Mouse (Mus musculus): Measurements from ENCODE around the gene Gm6993. TPM values are rescaled to one million over a fixed set of nuclear protein-coding genes. Genes with fewer than 3 reads are reported as not detected.
A peak's percentile ranks its signal among the peaks of the same experiment; 100 is the strongest.

The Gm6993 gene
- polyA plus RNA-seq, 1 experiment from 2014 or later: not detected

DNA sequence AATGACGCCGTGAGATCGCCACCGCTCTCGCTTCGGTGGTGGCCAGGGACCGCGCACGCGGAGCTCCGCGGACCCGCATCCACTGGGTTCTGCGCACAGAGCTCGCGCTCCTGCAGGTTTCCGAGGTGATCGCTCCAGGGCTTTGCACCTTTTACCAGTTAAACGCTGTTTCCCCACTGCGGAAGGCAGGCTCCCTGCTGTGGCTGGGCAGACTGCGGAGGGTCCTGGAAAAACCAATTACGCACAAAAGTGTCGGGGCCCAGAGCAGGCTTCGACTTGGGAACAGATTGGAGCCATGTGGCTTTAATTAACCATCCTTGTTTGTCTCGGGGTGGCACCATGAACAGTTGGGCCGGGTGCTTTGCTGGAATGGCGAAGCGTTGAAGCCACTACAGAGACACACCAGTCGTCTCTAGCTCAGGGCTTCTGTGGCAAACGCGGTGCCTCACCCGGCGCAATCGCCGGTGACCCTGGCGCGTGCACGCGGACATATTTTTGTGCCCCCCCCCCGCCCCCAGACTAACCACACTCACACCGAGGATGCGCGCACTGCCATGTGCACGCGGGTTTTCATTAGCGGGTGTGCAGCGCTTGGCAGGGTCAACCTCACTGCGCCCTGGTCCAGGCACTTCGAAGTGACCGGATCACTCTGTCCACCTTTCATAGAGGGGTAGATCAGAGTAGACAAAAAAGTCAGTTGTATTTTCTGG is 25.3 kb downstream of the Gm6993 start:
- Histone ChIP-seq H3K4me1 (peaks cover 39% of the 10 kb centered on the region), H3K27ac (peak overlapping the region; percentile 80), H3K4me3 (peak overlapping the region; percentile 62), H3K36me3 (peaks cover 8% of the 10 kb centered on the region), H3K4me2 (peak overlapping the region; percentile 78), H3K9ac (peak overlapping the region; percentile 58), H3K9me3 (no peaks in the 10 kb centered on the region), H3K27me3 (no peaks in the 10 kb centered on the region)
- under 1% methylated on average over 50 of the region's 50 CpGs for WGBS
- peak; percentile 12; the same call in 1 of the 2 replicates for ATAC-seq (ENCODE audit: insufficient number of reproducible peaks, low FRiP score, low TSS enrichment, low read depth)

DNA sequence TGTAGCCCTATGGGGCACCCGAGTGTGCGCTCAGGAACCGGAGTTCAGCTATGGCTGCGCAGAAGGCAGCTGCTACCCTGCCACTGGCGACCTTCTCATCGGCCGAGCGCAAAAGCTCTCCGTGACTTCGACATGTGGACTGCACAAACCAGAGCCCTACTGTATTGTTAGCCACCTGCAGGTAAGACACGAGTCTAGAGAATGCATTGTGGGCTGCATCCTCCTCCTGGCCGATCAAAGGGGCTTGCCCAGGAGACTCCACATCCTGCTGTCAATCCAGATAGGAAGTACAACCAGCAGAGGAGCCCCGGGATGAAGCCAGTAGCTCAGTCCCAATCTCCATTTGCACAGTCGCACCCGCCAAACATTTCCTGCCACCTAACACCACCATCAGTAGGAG is 26.1 kb downstream of the Gm6993 start:
- 8% methylated on average over 15 of the region's 15 CpGs for WGBS
- H3K9ac ChIP-seq: no peak overlapping the region
- peak overlapping the region; percentile 62 for H3K4me3 ChIP-seq
- H3K4me2 ChIP-seq: peak overlapping the region; percentile 78
- no peaks in the 10 kb centered on the region for H3K9me3 ChIP-seq
- peaks cover 8% of the 10 kb centered on the region for H3K36me3 ChIP-seq
- H3K27me3 ChIP-seq: no peaks in the 10 kb centered on the region
- peak overlapping the region; percentile 80; the same call in 1 of the 2 replicates for H3K27ac ChIP-seq
- H3K4me1 ChIP-seq: peaks cover 44% of the 10 kb centered on the region
- ATAC-seq (ENCODE audit: insufficient number of reproducible peaks, low FRiP score, low TSS enrichment, low read depth): no peak

GRCm38 (mm10) chr12:31267363-31267762 is 26.8 kb downstream of the Gm6993 start:
- 24% methylated on average over 4 of the region's 4 CpGs for WGBS
- no peak overlapping the region for H3K9ac ChIP-seq
- H3K4me1 ChIP-seq: peaks cover 51% of the 10 kb centered on the region
- no peak for ATAC-seq (ENCODE audit: insufficient number of reproducible peaks, low FRiP score, low TSS enrichment, low read depth)
- no peak overlapping the region for H3K27ac ChIP-seq
- H3K36me3 ChIP-seq: peaks cover 8% of the 10 kb centered on the region
- H3K27me3 ChIP-seq: no peaks in the 10 kb centered on the region
- H3K9me3 ChIP-seq: no peaks in the 10 kb centered on the region
- H3K4me3 ChIP-seq: peak overlapping the region; percentile 62
- H3K4me2 ChIP-seq: no peak overlapping the region

DNA sequence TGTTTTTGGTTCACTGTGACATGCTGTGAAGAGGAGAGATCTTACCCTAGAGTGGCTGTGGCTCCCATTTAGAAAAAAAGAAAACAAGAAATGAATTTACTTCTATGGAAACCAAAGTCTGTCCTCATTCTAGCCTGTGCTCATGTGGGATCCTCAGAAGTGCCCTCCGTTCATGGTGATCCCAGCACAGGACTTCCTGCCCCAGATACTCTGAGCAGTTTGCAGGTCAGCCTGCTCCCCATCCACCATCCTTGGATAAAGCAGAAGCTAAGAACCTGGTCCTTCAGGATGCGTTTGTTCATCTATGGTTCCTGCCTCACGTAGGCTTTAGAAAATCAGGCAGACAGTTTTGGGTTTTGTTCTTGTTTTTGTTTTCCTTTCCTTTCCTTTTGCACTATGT is 27.7 kb downstream of the Gm6993 start:
- Histone ChIP-seq H3K4me3 (no peak overlapping the region), H3K4me1 (peaks cover 54% of the 10 kb centered on the region), H3K9me3 (no peaks in the 10 kb centered on the region), H3K9ac (no peak overlapping the region), H3K36me3 (peaks cover 13% of the 10 kb centered on the region), H3K4me2 (no peak overlapping the region), H3K27me3 (no peaks in the 10 kb centered on the region), H3K27ac (0 out of 2 replicates have a peak overlapping the region, but pooled peaks have one; percentile 38)
- ATAC-seq (ENCODE audit: insufficient number of reproducible peaks, low FRiP score, low TSS enrichment, low read depth): no peak
- 75% methylated on average over 3 of the region's 3 CpGs for WGBS

DNA sequence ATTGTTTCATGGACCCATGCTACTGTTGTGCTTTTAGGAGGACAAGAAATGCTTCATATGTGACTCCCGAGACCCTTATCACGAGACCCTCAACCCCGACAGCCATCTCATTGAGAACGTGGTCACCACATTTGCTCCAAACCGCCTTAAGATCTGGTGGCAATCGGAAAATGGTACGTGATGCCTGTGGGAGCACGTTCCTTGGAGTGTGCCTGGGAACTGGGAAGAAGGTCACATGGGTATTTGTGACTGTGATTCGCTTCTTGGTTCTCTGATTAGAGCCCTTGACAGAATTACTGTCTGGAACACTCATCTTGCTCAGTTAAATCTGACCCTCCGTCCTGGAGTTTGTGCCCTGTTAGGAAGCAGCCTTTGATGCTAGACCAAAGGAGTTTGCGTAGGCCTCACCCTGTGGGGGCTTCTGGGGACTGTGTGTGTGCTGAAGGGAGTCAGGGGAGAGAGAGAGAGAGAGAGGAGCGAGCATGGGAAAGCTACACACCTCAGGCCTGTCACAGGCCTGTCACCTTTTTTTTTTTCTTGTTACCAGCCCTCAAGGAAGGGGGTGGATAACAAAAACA is 28.5 kb downstream of the Gm6993 start:
- no peak overlapping the region for H3K9ac ChIP-seq
- H3K4me2 ChIP-seq: no peak overlapping the region
- H3K9me3 ChIP-seq: no peaks in the 10 kb centered on the region
- H3K36me3 ChIP-seq: peaks cover 21% of the 10 kb centered on the region
- H3K4me1 ChIP-seq: peaks cover 54% of the 10 kb centered on the region
- no peak overlapping the region for H3K4me3 ChIP-seq
- no peak for ATAC-seq (ENCODE audit: insufficient number of reproducible peaks, low FRiP score, low TSS enrichment, low read depth)
- no peak overlapping the region for H3K27ac ChIP-seq
- H3K27me3 ChIP-seq: no peaks in the 10 kb centered on the region
- whole genome bisulfite sequencing: 59% methylated on average over 12 of the region's 12 CpGs

DNA sequence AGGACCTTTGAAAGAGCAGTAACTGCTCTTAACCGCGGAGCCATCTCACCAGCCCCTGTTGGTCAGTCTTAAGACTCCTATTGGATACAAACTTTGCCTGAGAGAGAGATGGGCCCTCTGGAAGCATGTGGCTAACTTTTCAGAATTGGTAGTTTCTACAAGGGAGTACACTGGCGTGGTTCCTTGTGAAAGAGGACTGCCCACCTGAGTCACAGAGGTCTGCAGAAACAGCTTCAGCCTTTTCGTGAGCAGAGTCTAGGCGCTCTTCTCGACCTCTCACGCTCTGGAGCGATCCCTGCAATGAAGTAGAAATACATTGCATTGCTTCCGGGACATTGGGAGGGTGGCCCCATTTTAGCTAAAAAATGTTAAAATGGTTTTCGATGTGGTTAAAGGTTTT is 29.8 kb downstream of the Gm6993 start:
- Histone ChIP-seq H3K4me2 (no peak overlapping the region), H3K4me1 (peaks cover 48% of the 10 kb centered on the region), H3K4me3 (no peak overlapping the region), H3K36me3 (peaks cover 32% of the 10 kb centered on the region), H3K27me3 (no peaks in the 10 kb centered on the region), H3K9me3 (no peaks in the 10 kb centered on the region), H3K27ac (peak overlapping the region; percentile 66), H3K9ac (no peak overlapping the region)
- 88% methylated on average over 10 of the region's 10 CpGs for WGBS
- ATAC-seq (ENCODE audit: insufficient number of reproducible peaks, low FRiP score, low TSS enrichment, low read depth): no peak

DNA sequence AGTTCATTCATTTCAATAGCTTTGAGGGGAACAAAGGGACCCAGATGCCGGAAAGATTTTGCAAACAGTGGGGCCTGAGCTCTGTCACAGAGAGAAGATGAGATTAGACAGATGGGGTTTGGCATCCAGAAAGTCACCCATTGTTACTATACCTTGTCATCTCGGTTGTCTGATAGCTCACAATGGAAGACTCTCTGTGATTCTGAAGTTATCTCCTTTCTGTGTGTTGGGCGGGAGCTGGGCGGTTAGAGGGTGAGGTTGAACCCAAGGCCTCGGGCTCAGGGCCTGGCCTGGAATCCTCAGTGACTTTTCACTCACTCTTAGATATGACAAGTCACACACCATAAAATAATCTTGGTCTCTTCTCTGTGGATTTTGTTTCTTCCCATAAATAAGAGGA is 30.2 kb downstream of the Gm6993 start:
- H3K36me3 ChIP-seq: peaks cover 36% of the 10 kb centered on the region
- peaks cover 51% of the 10 kb centered on the region for H3K4me1 ChIP-seq
- no peak overlapping the region for H3K4me3 ChIP-seq
- H3K4me2 ChIP-seq: no peak overlapping the region
- H3K9me3 ChIP-seq: no peaks in the 10 kb centered on the region
- 66% methylated on average over 5 of the region's 5 CpGs for WGBS
- H3K27me3 ChIP-seq: no peaks in the 10 kb centered on the region
- peak overlapping the region; percentile 66 for H3K27ac ChIP-seq
- no peak overlapping the region for H3K9ac ChIP-seq
- ATAC-seq (ENCODE audit: insufficient number of reproducible peaks, low FRiP score, low TSS enrichment, low read depth): no peak

DNA sequence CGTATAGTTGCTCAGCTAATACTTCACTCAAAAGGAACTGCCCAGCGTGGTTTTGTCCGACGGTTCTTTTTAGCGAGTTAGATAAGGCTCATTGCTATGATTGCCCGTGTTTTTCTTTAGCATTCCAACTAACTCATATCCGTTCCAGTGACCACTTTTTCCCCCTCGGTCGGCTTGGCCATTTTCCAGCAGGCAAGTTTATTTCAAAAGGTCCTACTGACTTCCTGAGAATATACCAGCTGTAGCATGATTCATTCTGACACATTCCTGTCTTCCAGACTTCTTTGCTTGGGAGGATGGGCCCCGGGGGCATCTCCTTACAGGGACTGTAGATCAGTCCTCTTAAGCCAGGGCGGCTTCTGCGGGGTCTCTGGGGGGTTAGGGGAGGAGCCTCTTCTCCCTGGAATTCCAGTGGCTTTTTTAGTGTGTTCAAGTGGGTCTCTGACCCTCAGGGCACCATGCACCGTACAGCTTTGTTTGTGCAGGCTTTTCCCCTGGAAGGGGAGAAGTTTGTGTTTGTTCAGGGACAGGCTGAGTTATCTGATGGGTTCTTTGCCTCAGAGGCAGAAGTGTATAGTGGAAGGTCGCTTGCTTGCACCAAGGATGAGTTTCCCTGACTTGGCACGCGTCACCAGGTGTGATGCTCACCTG is 30.9 kb downstream of the Gm6993 start:
- Histone ChIP-seq H3K36me3 (peaks cover 43% of the 10 kb centered on the region), H3K27ac (peak overlapping the region; percentile 66), H3K4me3 (no peak overlapping the region), H3K27me3 (no peaks in the 10 kb centered on the region), H3K4me2 (peak overlapping the region; percentile 17), H3K9ac (no peak overlapping the region), H3K9me3 (no peaks in the 10 kb centered on the region), H3K4me1 (peaks cover 44% of the 10 kb centered on the region)
- 0 out of 2 replicates have a peak, but pooled peaks have one; percentile 37 for ATAC-seq (ENCODE audit: insufficient number of reproducible peaks, low FRiP score, low TSS enrichment, low read depth)
- 23% methylated on average over 16 of the region's 16 CpGs for WGBS

DNA sequence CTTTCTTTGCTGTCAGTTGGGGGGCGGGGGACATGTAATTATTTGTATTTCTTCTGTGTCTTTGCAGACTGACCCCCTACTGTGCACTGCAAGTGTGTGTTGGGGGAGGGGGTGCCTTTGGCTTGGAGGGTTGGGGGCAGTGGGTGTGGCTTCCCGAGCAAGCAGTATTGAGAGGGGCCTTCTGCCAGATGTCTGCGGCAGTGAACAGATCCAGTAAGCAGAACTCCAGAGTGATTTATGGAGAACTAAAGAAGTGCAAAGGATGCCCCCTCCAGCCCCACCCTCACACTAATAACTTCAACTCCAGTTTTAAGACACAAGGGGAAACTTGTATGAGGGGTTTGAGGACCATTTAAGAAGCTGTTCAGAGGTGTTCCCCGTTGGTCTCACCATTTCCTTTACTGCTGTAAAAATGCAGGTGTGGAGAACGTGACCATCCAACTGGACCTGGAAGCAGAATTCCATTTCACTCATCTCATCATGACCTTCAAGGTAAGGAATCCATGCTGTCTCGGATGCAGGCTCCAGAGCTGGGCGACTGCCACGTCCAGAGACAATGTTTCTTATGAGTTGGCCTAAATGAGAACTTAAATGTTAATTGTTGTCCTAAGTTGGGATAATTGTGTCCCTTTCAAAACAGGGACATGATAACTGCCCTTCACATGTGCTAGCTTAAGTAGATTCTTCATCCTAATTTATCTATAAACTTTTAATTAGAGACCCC is 31.6 kb downstream of the Gm6993 start:
- Histone ChIP-seq H3K36me3 (peaks cover 48% of the 10 kb centered on the region), H3K4me2 (peak overlapping the region; percentile 17), H3K27ac (peak overlapping the region; percentile 66), H3K9me3 (no peaks in the 10 kb centered on the region), H3K4me3 (no peak overlapping the region), H3K9ac (no peak overlapping the region), H3K27me3 (no peaks in the 10 kb centered on the region), H3K4me1 (peaks cover 37% of the 10 kb centered on the region)
- ATAC-seq (ENCODE audit: insufficient number of reproducible peaks, low FRiP score, low TSS enrichment, low read depth): no peak
- WGBS: 32% methylated on average over 8 of the region's 8 CpGs

DNA sequence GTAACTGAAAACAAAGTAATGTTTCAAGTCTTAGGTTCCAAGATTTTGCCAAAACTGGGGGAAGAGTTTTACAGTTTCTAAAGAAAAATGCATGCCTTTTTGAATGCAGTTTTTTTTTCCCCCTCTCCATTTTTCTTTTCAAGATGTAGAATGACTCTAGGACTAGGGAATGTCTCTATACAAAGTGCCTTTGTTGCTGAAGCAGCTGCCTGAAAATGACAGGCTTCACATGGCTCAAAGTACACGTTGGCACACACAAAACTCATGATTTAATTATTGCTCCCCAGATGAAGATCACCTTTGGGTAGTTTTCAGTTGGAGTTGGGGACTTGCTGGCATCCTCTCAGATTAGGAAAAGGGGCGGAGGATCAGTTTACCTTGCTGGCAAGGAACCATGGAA is 32.3 kb downstream of the Gm6993 start:
- H3K4me1 ChIP-seq: peaks cover 35% of the 10 kb centered on the region
- peaks cover 53% of the 10 kb centered on the region for H3K36me3 ChIP-seq
- no peaks in the 10 kb centered on the region for H3K27me3 ChIP-seq

DNA sequence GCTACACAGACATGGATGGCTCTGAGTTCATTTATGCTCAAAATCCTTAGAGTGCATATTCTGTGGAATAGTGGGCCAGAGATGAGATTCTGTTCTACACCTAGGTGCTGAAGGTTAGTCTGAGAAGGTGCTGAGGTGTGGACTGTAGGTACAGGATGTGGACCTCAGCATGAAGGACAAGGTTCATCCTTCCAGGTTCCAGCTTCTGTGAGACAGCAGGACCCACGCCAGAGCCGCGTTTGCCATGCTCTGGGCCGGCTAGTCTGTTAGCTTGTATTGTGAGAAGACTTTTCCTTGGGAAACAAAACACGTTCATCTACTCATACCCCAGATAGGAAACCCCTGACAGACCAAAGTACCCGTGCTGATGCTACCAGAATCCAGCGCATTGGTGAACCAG is 33.1 kb downstream of the Gm6993 start:
- Histone ChIP-seq H3K27ac (no peak overlapping the region), H3K27me3 (no peaks in the 10 kb centered on the region), H3K4me2 (no peak overlapping the region), H3K36me3 (peaks cover 61% of the 10 kb centered on the region), H3K4me1 (peaks cover 35% of the 10 kb centered on the region), H3K9me3 (no peaks in the 10 kb centered on the region), H3K4me3 (no peak overlapping the region), H3K9ac (no peak overlapping the region)
- WGBS: 94% methylated on average over 7 of the region's 7 CpGs
- ATAC-seq (ENCODE audit: insufficient number of reproducible peaks, low FRiP score, low TSS enrichment, low read depth): no peak

More for the DNA sequence above, 32.3 kb downstream of the Gm6993 start:
- H3K4me2 ChIP-seq: no peak overlapping the region
- 61% methylated on average over 2 of the region's 2 CpGs for WGBS
- H3K9me3 ChIP-seq: no peaks in the 10 kb centered on the region
- H3K27ac ChIP-seq: no peak overlapping the region
- no peak overlapping the region for H3K4me3 ChIP-seq
- H3K9ac ChIP-seq: no peak overlapping the region
- ATAC-seq (ENCODE audit: insufficient number of reproducible peaks, low FRiP score, low TSS enrichment, low read depth): no peak

All from limb, embryonic 15.5 days (tissue).